Mouse (Mus musculus) megakaryocyte-erythroid progenitor cell, adult 5-6 weeks (primary cell): ENCODE results near the gene Eps8l2. TPM values are rescaled to one million over a fixed set of nuclear protein-coding genes. Genes with fewer than 3 reads are reported as not detected.
A peak's percentile ranks its signal among the peaks of the same experiment; 100 is the strongest.

Experiments
- ATAC-seq: replicated peaks from 2 replicates; pipeline ENCODE4 v1.8.0; 2016; ENCODE audit warnings: mild to moderate bottlenecking, inconsistent platforms; ENCODE audit not compliant: severe bottlenecking, poor library complexity, low FRiP score, low TSS enrichment
- total RNA-seq, 2 experiments: library from RNA; stranded (forward) in 1 of 2; stranded (reverse) in 1 of 2; fragments of 200-1000, 215-1000 nt in 1 of 2; fragments of >200 nt in 1 of 2; fragmentation: Nextera tagmentation in 1 of 2; gene quantifications; 2 replicates each; pipeline ENCODE4 v1.2.3; 2014 to 2017

Eps8l2 gene
- total RNA-seq, 2 experiments from 2014 or later = 2.0 TPM; not detected in 1

- no peak for ATAC-seq
These were observed 22.8 kb downstream of the Eps8l2 start for GRCm38 (mm10) chr7:141361510-141361909.

- ATAC-seq = peak; percentile 68
These were observed 24.5 kb downstream of the Eps8l2 start for GRCm38 (mm10) chr7:141363106-141363751.

DNA sequence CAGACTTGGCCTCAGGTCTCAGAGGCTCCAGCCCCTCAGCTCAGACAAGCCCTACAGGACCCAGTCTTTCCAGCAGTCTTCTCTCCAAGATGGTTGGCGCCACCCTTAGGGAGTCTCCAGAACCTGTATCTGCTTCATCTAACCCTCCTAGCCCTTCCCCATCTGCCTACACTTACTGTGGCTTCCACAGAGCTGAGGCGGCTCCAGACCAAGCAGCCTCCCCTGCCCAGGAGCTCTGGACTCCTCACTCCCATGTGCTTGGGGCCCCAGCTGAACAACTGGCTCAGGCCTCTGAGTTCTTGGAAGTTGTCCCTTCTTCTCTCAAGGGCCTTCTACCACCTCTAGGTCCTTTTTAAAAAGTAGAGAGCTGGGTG lies 25.1 kb downstream of the Eps8l2 start:
- ATAC-seq = peak; percentile 19; the same call in 1 of the 2 replicates

DNA sequence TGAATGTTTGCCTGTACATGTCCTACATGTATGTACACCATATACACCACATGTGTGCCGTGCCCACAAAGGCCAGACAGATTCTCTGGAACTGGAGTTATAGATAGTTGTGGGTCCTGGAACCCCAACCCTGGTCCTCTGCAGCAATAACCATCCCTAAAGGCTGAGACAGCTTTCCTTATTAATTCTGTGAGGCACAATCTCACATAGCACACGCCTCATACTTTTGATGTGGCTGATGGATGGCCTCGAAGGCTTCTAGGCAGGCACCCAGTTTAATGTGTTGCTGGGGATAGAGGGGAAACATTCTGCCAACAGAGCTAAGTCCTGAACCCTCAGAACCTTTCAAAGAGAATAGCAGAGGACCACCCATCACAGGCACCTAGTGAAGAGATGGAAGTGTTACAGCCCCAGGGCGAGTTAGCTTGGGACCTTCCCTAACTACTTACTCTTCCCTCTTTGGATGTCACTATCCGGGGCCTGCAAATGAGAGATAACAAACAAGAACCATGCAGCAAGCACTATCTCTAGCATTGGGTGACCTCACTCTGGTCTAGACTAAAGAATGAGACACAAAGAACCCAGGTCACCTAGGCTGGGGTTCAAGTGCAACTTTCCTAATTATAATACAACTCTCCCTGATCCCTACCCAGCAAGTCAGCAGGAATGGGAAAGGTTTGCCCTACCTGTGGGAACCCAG lies 25.8 kb downstream of the Eps8l2 start:
- ATAC-seq = peak; percentile 81

GRCm38 (mm10) chr7:141365049-141365445 lies 26.4 kb downstream of the Eps8l2 start:
- ATAC-seq = no peak

DNA sequence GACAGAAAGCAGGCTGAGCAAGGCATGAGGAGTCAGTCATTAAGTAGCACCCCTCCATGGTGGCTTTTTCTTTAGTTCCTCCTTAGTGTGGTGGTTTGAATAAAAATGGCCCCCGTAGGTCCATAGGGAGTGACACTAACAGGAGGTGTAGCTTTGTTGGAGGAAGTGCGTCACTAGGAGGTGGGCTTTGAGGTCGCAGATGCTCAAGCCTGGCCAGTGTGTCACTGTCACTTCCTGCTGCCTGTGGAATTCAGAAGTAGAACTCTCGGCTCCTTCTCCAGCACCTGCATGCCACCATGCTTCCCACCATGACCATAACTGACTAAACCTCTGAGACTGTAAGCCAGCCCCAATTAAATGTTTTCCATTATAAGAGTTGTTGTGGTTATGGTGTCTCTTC lies 28.7 kb downstream of the Eps8l2 start:
- no peak for ATAC-seq

DNA sequence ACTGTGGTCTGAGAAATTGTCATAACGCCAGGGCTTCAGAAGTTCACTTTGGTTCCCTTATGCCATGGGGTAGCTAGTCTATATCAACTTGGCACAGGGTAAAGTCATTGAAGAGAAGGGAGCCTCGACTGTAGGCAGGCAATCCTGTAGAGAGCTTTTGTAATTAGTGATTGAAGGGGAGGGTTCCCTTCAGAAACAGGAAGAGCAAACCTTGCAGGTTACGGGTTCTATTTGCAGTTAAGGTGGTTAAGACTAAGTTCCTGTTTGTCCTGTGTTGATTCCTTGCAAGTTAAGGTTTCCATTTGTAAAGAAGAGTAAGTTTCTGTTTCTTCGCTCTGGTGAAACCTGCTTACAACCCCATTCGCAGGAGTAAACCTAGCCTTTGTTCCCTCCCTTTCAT lies 31.2 kb downstream of the Eps8l2 start:
- no peak; the same call in 1 of the 2 replicates for ATAC-seq

DNA sequence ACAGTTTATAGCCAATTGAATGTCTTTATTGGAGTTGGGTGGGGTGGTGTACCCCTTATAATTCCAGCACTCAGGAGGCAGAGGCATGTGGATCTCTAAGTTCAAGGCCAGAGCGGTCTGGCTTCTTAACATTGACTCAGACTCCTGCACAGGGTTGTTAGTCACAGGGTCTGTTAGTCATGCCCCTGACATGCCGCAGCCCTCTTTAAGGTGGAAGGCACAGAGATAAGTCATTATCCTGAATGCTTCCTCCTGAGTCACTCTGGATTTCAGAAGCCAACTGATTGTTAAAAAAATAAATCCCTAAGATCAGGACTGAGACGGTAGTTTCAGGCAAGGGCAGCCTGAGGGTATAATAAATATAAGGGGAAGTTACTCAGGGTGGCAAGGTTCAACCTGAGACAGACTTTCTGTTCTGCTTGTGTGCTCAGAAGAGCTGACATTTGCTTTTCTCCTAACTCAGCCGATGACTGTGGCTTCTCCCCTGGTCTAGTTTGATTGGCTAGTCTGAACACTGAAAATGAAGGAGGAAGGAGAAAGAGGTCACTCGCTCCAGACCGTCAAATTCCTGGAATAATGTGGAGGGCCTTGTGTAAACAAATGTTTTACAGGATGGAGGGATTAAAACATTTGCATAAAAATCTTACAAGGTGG lies 33.4 kb downstream of the Eps8l2 start:
- ATAC-seq = no peak

DNA sequence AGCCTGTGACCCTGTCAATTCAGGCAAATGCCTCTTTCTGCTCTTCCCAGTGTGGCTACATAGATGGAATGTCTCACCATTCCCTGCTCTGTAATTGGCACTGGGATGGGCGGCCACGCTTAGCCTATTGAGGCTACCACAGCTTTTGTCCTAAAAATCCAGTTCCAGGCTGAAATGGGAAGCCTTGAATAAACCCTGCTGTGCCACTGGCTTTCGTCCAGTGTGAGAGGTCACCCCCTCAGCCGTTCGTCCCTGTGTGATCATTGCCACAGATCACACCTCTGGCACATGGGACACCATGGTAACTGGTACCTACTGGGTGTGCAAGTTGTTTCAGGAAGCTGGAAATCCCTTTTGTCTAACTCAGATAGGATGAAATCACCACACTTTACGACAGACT lies 34.9 kb downstream of the Eps8l2 start:
- no peak for ATAC-seq

GRCm38 (mm10) chr7:141374399-141374798 lies 35.7 kb downstream of the Eps8l2 start:
- ATAC-seq = 0 out of 2 replicates have a peak, but pooled peaks have one; percentile 65

- ATAC-seq = peak; percentile 24; the same call in 1 of the 2 replicates
These were observed 40.9 kb downstream of the Eps8l2 start for GRCm38 (mm10) chr7:141379584-141379983.

GRCm38 (mm10) chr7:141381068-141381835 lies 42.6 kb downstream of the Eps8l2 start:
- ATAC-seq = no peak

DNA sequence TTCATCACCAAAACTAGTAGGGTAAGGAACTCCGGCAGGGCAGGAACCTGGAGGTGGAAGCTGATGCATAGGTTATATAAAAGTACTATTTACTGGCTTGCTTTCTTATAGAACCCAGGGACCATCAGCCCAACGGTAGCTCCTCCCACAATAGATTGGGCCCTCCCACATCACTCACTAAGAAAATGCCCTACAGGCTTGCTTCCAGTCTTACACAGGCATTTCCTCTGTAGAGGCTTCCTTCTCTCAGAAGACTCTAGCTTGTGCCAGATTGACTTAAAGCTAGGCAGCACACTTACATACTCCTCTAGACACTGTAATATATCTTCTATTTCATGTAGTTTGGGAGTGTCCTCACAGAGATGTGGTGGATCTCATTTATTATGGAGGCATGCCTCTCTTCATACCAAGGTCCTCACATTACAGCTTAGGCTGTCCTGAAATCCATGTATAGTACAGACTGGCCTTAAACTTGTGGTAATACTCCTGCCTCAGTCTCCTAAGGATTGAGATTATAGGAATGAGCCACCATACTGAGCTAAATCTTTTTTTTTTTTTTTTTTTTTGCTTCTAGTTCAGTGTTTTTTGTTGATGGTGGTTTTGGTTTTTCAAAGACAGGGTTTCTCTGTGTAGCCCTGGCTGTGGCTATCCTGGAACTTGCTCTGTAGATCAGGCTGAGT lies 49.3 kb downstream of the Eps8l2 start:
- ATAC-seq = no peak

DNA sequence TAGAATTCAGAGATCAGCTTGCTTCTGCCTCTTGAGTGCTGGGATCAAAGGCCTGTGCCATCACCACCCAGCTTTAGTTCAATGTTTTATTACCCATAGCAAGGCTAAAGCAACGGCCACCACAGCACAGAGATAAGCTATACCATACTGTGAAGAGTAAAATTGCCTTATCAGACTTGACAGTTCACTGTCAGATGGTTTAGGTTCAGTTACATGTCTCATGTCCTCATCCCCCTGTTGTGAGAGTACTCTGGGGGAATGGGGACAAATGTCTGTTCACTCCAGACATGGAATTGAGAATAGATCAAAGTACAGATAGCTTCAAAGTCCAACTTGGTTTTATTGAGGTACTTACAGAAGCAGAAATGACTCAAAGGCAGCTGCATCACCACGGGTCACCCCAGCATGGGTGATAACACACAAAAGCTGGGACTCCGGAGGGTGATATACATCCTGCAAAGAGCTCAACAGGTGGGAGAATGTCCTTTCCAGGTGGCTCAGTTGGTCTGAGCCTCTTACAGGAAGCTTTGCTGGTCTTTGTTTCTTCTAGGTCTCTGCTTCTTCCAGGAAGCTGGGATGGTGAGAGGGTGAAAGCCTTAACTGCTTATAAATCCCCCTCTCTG lies 49.9 kb downstream of the Eps8l2 start:
- ATAC-seq = peak; percentile 17

DNA sequence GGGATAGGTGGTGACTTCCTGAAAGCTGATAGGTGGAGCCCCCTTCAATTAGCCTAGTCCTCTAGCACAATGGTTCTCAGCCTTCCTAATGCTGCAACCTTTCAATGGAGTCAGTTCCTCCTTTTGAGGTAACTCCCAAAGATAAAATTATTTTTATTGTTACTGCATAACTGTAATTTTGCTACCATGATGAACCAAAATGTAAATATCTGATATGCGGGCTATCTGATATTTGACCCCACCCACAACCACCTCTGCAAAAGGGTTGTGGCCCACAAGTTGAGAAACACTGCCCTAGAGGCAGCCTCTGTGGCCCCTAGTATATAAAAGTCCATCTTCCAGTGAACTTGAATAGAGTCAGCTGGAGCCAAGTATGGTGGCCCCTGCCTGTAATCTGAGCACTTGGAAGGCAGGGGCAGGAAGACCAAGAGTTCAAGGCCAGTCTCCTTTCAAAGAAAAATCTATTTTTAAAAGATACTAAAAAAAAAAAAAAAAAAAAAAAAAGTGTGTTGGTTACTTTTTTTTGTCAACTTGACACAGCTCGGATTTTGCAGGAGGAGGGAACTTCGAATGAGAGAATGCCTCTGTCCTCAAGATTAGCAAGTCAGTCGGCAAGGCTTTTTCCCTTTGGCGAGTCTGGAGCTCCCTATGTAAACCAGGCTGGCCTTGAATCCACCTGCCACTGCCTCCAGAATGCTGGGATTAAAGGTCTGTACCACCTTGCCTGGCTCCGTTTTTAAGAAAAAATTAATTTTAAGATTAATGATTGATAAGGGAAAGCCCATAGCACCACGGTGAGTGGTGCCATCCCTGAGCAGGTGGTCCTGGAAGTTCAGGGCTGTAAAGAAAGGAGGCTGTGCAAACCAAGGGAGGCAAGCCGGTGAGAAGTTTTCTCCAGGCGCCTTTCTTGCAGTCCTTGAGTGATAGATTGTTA lies 51.9 kb downstream of the Eps8l2 start:
- no peak for ATAC-seq

DNA sequence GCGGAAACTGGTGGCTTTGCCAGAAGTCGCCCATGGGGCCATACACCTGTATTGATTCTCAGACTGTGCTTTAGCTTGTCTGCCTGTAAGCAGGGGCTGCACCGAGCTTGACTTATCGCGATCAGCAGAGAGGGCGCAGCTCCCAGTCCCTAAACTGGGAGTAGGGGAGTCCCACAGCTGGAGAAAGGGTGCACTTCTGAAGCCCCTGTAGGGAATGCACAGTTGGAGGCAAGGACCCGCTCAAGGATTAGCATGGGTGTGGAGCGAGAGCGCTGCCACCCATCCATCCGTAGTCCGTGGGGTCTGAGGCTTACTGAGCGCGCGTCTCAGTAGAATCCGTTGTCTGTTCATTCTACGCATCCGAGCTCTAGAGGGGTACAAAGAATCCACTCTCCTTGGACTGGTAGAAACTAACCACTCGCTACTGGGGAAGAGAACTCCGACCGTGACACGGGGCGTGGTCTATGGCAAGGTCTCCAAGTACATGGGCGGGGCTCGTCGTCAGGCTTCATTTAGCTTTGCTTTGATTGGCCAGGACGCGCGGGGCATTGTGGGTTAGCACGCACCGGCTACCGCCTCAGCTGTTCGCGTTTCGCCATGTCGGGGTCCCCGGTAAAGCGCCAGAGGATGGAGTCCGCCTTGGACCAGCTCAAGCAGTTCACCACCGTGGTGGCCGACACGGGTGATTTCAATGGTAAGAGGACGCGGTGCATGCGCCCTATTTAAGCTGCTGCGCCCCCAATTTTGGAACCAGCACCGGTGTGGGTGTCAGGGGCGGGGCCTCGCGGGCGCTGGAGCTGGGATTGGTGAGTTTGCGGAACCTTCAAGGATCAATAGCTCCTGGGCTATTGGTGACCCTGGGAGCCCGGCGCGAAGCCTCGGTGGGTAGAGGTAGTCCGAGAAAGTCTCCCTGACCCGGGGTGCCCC lies 53.2 kb downstream of the Eps8l2 start, which contains the start of gene Taldo1:
Taldo1 (plus strand) TSS at position 575 of the 927 bp plus-strand sequence.
- ATAC-seq = peak; percentile 72
